Mouse (Mus musculus) lung, embryonic 15.5 days (tissue): ENCODE measurements around the gene Pgap3. TPM values are rescaled to one million over a fixed set of nuclear protein-coding genes. Genes with fewer than 3 reads are reported as not detected.
"Not testable (repeated sequence)": the region's sequence is repeated elsewhere in the genome, so short reads cannot be mapped to it uniquely, and the experiment has no call there.

Source experiments
- ATAC-seq: fragments of 200-750 bp; cut with Nextera tagmentation; 2 replicates; pipeline ENCODE4 v1.8.0; 2017; ENCODE audit warnings: moderate number of reproducible peaks, borderline replicate concordance; ENCODE audit not compliant: low FRiP score, low TSS enrichment; ENCODE audit errors: extremely low read depth
- H3K27ac ChIP-seq: fragments of 300-500 bp; sonication (generic); 2 replicates; pipeline ENCODE4 v1.5.1; 2015; ENCODE audit warnings: moderate library complexity, mild to moderate bottlenecking, inconsistent platforms
- H3K27me3 ChIP-seq: fragments of 300-500 bp; sonication (generic); 2 replicates; pipeline ENCODE4 v1.6.1; 2015; ENCODE audit warnings: inconsistent platforms
- H3K36me3 ChIP-seq: fragments of 300-500 bp; sonication (generic); 2 replicates; pipeline ENCODE4 v1.6.1; 2015; ENCODE audit warnings: inconsistent platforms
- H3K4me1 ChIP-seq: fragments of 300-500 bp; sonication (generic); 2 replicates; pipeline ENCODE4 v1.6.1; 2015; ENCODE audit warnings: inconsistent platforms
- H3K4me2 ChIP-seq: fragments of 300-500 bp; sonication (generic); 2 replicates; pipeline ENCODE4 v1.6.1; 2015; ENCODE audit warnings: inconsistent platforms, mild to moderate bottlenecking, moderate library complexity
- H3K4me3 ChIP-seq: fragments of 300-500 bp; sonication (generic); 2 replicates; pipeline ENCODE4 v1.5.1; 2015; ENCODE audit warnings: mild to moderate bottlenecking, inconsistent platforms
- H3K9ac ChIP-seq: fragments of 300-500 bp; sonication (generic); 2 replicates; pipeline ENCODE4 v1.6.1; 2015; ENCODE audit warnings: inconsistent platforms
- H3K9me3 ChIP-seq: fragments of 300-500 bp; sonication (generic); 2 replicates; pipeline ENCODE4 v1.6.1; 2016; ENCODE audit warnings: inconsistent platforms
- WGBS: fragments of 180-500 bp; shearing (Covaris S2); methylation state at CpG from one replicate; pipeline ENCODE4 v1.1.7; 2015; 5-methylcytosine and 5-hydroxymethylcytosine counted together
- polyA plus RNA-seq: library from polyadenylated mRNA; unstranded; fragments of >200 nt; fragmentation: Nextera tagmentation; extraction: Ambion mirVana; gene quantifications from 2 replicates; pipeline ENCODE4 v1.2.1, GENCODE M21; 2015

Gene Pgap3
- polyA plus RNA-seq, 1 experiment from 2014 or later: 14.7 TPM

GRCm38 (mm10) chr11:98388282-98388681 lies 12.0 kb downstream of the Pgap3 start:
- H3K4me2 ChIP-seq: no peak overlapping the region
- H3K36me3 ChIP-seq: no peaks in the 10 kb centered on the region
- no peak overlapping the region for H3K9ac ChIP-seq
- H3K27ac ChIP-seq: no peak overlapping the region
- WGBS: 59% methylated on average over 10 of the region's 10 CpGs
- peaks cover 54% of the 10 kb centered on the region for H3K27me3 ChIP-seq
- H3K4me3 ChIP-seq: no peak overlapping the region
- peaks cover 48% of the 10 kb centered on the region for H3K4me1 ChIP-seq
- no peak for ATAC-seq
- H3K9me3 ChIP-seq: no peaks in the 10 kb centered on the region

- H3K27ac ChIP-seq: no peak overlapping the region
- no peak overlapping the region for H3K4me3 ChIP-seq
- no peaks in the 10 kb centered on the region for H3K9me3 ChIP-seq
- WGBS: 33% methylated on average over 14 of the region's 14 CpGs
- H3K4me1 ChIP-seq: peaks cover 36% of the 10 kb centered on the region
- no peak for ATAC-seq
- no peaks in the 10 kb centered on the region for H3K36me3 ChIP-seq
- peaks cover 54% of the 10 kb centered on the region for H3K27me3 ChIP-seq
- no peak overlapping the region for H3K9ac ChIP-seq
- no peak overlapping the region for H3K4me2 ChIP-seq
Measured at GRCm38 (mm10) chr11:98387056-98387577, 13.2 kb downstream of the Pgap3 start.

- Histone ChIP-seq H3K4me2 (no peak overlapping the region), H3K9ac (no peak overlapping the region), H3K4me1 (peaks cover 31% of the 10 kb centered on the region), H3K27ac (no peak overlapping the region), H3K9me3 (no peaks in the 10 kb centered on the region), H3K27me3 (peaks cover 54% of the 10 kb centered on the region), H3K4me3 (no peak overlapping the region), H3K36me3 (no peaks in the 10 kb centered on the region)
- WGBS: 9% methylated on average over 24 of the region's 24 CpGs
- no peak for ATAC-seq
Measured at GRCm38 (mm10) chr11:98386596-98386995, 13.7 kb downstream of the Pgap3 start.

- Histone ChIP-seq H3K36me3 (0 out of 2 replicates have a peak, but pooled peaks cover under 1% of the 10 kb centered on the region), H3K27ac (no peak within 1 kb of the TSS), H3K4me3 (no peak within 1 kb of the TSS), H3K9me3 (no peaks in the 10 kb centered on the region), H3K4me2 (no peak within 1 kb of the TSS), H3K9ac (no peak within 1 kb of the TSS), H3K27me3 (peaks cover 54% of the 10 kb centered on the region), H3K4me1 (peaks cover 28% of the 10 kb centered on the region)
- 38% methylated on average over 25 of the region's 25 CpGs for WGBS
- no peak for ATAC-seq
Measured at GRCm38 (mm10) chr11:98385638-98386585, 14.4 kb downstream of the Pgap3 start, which contains the start of gene Pnmt. Gene Pnmt (plus strand): TSS chr11:98386450.

GRCm38 (mm10) chr11:98384721-98385637 lies 15.3 kb downstream of the Pgap3 start:
- Histone ChIP-seq H3K36me3 (peaks cover 8% of the 10 kb centered on the region; the same call in 1 of the 2 replicates), H3K27ac (no peak overlapping the region), H3K4me1 (peaks cover 28% of the 10 kb centered on the region), H3K9ac (no peak overlapping the region), H3K4me3 (no peak overlapping the region), H3K9me3 (no peaks in the 10 kb centered on the region), H3K4me2 (no peak overlapping the region), H3K27me3 (peaks cover 50% of the 10 kb centered on the region)
- WGBS: 66% methylated on average over 8 of the region's 8 CpGs
- ATAC-seq: no peak

GRCm38 (mm10) chr11:98384216-98384615 lies 16.1 kb downstream of the Pgap3 start:
- H3K4me1 ChIP-seq: peaks cover 33% of the 10 kb centered on the region
- H3K36me3 ChIP-seq: peaks cover 10% of the 10 kb centered on the region
- no peak overlapping the region for H3K9ac ChIP-seq
- WGBS: 71% methylated on average over 20 of the region's 20 CpGs
- ATAC-seq: no peak
- no peaks in the 10 kb centered on the region for H3K9me3 ChIP-seq
- H3K27ac ChIP-seq: no peak overlapping the region
- H3K27me3 ChIP-seq: peaks cover 50% of the 10 kb centered on the region
- no peak overlapping the region for H3K4me2 ChIP-seq
- H3K4me3 ChIP-seq: no peak overlapping the region

- Histone ChIP-seq H3K36me3 (peaks cover 18% of the 10 kb centered on the region), H3K4me1 (peaks cover 26% of the 10 kb centered on the region), H3K27ac (no peak within 1 kb of the TSS), H3K9ac (no peak within 1 kb of the TSS), H3K9me3 (no peaks in the 10 kb centered on the region), H3K27me3 (peaks cover 42% of the 10 kb centered on the region), H3K4me3 (no peak within 1 kb of the TSS), H3K4me2 (no peak within 1 kb of the TSS)
- ATAC-seq: no peak
- 55% methylated on average over 14 of the region's 14 CpGs for WGBS
Measured at GRCm38 (mm10) chr11:98383261-98384030, 16.8 kb downstream of the Pgap3 start, which contains the start of gene Tcap. Gene Tcap (plus strand): TSS chr11:98383811.

- not testable (repeated sequence) for ATAC-seq, H3K27ac ChIP-seq, H3K9me3 ChIP-seq, H3K9ac ChIP-seq, H3K4me2 ChIP-seq, H3K4me3 ChIP-seq
- H3K4me1 ChIP-seq: peaks cover 17% of the 10 kb centered on the region
- WGBS: 15% methylated on average over 2 of the region's 2 CpGs
- H3K27me3 ChIP-seq: peaks cover 32% of the 10 kb centered on the region
- peaks cover 27% of the 10 kb centered on the region for H3K36me3 ChIP-seq
Measured at GRCm38 (mm10) chr11:98382405-98382804, 17.9 kb downstream of the Pgap3 start.

- Histone ChIP-seq H3K9me3 (no peaks in the 10 kb centered on the region), H3K9ac (no peak overlapping the region), H3K27ac (no peak overlapping the region), H3K36me3 (peaks cover 34% of the 10 kb centered on the region), H3K4me1 (peaks cover 11% of the 10 kb centered on the region), H3K4me2 (no peak overlapping the region), H3K4me3 (no peak overlapping the region), H3K27me3 (peaks cover 24% of the 10 kb centered on the region)
- ATAC-seq: no peak
- 89% methylated on average over 2 of the region's 2 CpGs for WGBS
Measured at GRCm38 (mm10) chr11:98381651-98382050, 18.6 kb downstream of the Pgap3 start.

- Histone ChIP-seq H3K4me1 (peaks cover 7% of the 10 kb centered on the region), H3K27me3 (peaks cover 9% of the 10 kb centered on the region)
- 64% methylated on average over 6 of the region's 6 CpGs for WGBS
Measured at GRCm38 (mm10) chr11:98380106-98380505, 20.2 kb downstream of the Pgap3 start.

GRCm38 (mm10) chr11:98379379-98379778 lies 20.9 kb downstream of the Pgap3 start:
- H3K4me3 ChIP-seq: no peak overlapping the region
- H3K27ac ChIP-seq: no peak overlapping the region
- H3K9me3 ChIP-seq: no peaks in the 10 kb centered on the region
- 82% methylated on average over 7 of the region's 7 CpGs for WGBS
- H3K36me3 ChIP-seq: peaks cover 56% of the 10 kb centered on the region
- H3K4me2 ChIP-seq: no peak overlapping the region
- no peak for ATAC-seq
- 0 out of 2 replicates have a peak, but pooled peaks cover 2% of the 10 kb centered on the region for H3K27me3 ChIP-seq
- no peak overlapping the region for H3K9ac ChIP-seq
- peaks cover 7% of the 10 kb centered on the region for H3K4me1 ChIP-seq

More at GRCm38 (mm10) chr11:98380106-98380505, 20.2 kb downstream of the Pgap3 start:
- Histone ChIP-seq H3K27ac (no peak overlapping the region), H3K36me3 (peaks cover 49% of the 10 kb centered on the region), H3K9ac (no peak overlapping the region), H3K4me2 (no peak overlapping the region), H3K9me3 (no peaks in the 10 kb centered on the region), H3K4me3 (no peak overlapping the region)
- no peak for ATAC-seq
